Comparison of ENCODE assay signal across 25 mouse cellular contexts in the genomic region with DNA sequence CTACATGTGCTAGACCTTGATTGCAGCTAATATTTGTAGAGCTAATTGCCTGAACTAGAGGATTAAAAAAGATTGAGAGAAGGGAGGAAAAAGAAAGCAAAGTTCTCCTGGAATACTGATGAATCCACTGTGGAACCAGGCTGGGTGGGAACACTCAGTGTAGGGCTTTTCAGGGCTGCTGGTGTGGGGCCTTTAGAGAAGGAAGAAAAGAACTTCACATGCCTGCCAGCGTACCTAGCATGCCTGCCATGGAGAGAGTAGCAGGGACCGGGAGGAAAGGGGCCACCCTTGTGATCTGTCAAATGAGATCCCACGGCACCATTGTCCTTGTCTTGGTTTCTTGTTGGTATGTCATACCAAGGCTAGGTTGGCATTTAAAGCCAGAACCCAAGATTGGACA. TPM values are rescaled to one million over a fixed set of nuclear protein-coding genes. Genes with fewer than 3 reads are reported as not detected.
"Had no signal": no experiment of that assay in that cellular context is flagged by ENCODE, and none has a peak within 500 bp of the region (broad histone marks: within the 10 kb centered on the region; RNA-seq: fewer than 3 reads in every experiment).

No protein-coding gene starts in this region.

- H3K9me3 ChIP-seq: limb, embryonic 12.5 days; limb, embryonic 15.5 days; neural tube, embryonic 12.5 days; neural tube, embryonic 15.5 days had no signal

- H3K4me2 ChIP-seq: limb, embryonic 12.5 days; limb, embryonic 15.5 days; liver, embryonic 11.5 days; lung, embryonic 14.5 days; neural tube, embryonic 12.5 days; neural tube, embryonic 15.5 days had no signal

- DNase-seq: kidney, adult 2 months; kidney, postnatal 36 days; layer of hippocampus, postnatal 36 days; left cerebral cortex, postnatal 4 days; liver, postnatal 0 days; lung, embryonic 14.5 days; right cerebral cortex, adult 18-20 months; right cerebral cortex, postnatal 14 days; right cerebral cortex, postnatal 4 days; thymus, adult 2 months; thymus, postnatal 14 days; thymus, postnatal 4 days had no signal

- H3K4me1 ChIP-seq: limb, embryonic 12.5 days; limb, embryonic 15.5 days; neural tube, embryonic 15.5 days had no signal

- H3K4me3 ChIP-seq: left cerebral cortex, adult 2 months; limb, embryonic 12.5 days; limb, embryonic 15.5 days; neural tube, embryonic 12.5 days; neural tube, embryonic 15.5 days had no signal

- H3K27ac ChIP-seq: kidney, postnatal 0 days; left cerebral cortex, adult 2 months; limb, embryonic 12.5 days; limb, embryonic 15.5 days; liver, embryonic 14.5 days; macrophage; neural tube, embryonic 12.5 days; neural tube, embryonic 15.5 days; stomach, postnatal 0 days had no signal

- H3K9ac ChIP-seq: limb, embryonic 12.5 days; limb, embryonic 15.5 days; liver, embryonic 14.5 days; liver, postnatal 0 days; lung, embryonic 14.5 days; neural tube, embryonic 12.5 days; neural tube, embryonic 15.5 days had no signal

- H3K27me3 ChIP-seq: limb, embryonic 12.5 days; limb, embryonic 15.5 days; neural tube, embryonic 15.5 days had no signal

- ATAC-seq: liver, postnatal 0 days; lung, postnatal 0 days had no signal

- H3K36me3 ChIP-seq: limb, embryonic 12.5 days; limb, embryonic 15.5 days; neural tube, embryonic 12.5 days; neural tube, embryonic 15.5 days had no signal

RNA-seq across cellular contexts. Expression of a gene that starts 4.5 kb away (rescaled TPM):
- total RNA-seq: megakaryocyte, adult 5-6 weeks had no signal
- polyA plus RNA-seq: kidney, adult 2 months; liver, embryonic 14.5 days; liver, postnatal 0 days; lung, postnatal 0 days; macrophage; stomach, embryonic 14.5 days; stomach, postnatal 0 days had no signal
